8 mouse cellular contexts compared by ENCODE assay signal in the genomic region with DNA sequence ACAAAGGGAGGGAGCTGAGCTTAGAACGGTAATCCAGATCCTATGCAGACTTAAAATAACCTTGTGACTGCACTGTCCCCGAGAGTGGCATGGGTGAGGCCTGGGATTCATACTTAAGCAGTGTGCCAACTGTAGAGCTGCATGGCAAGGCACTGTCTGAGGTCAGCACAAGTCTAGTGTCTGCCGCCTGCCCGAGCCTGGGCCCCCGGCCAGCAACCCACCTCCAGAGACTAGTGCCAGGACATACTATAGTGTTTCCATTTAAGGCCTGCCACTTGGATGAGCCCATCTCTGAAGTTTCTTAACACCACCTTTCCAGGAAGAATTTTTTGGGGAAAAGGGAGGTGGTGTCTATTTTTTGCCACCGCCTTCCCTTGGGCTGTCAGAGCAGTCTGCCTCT. TPM values are rescaled to one million over a fixed set of nuclear protein-coding genes. Genes with fewer than 3 reads are reported as not detected.
DNase-seq lines count a peak whose midpoint lies in the region; ATAC-seq lines count a peak whose summit lies in the region.

No protein-coding gene starts in this region.

- H3K27ac ChIP-seq in kidney, embryonic 15.5 days: peak overlapping the region; percentile 9; the same call in 1 of the 2 replicates
- H3K27ac ChIP-seq in embryonic facial prominence, embryonic 13.5 days: peak overlapping the region; percentile 99; the same call in 1 of the 2 replicates
- H3K27ac ChIP-seq in heart, embryonic 12.5 days (ENCODE audit: poor library complexity, severe bottlenecking): peak overlapping the region; percentile 97
- H3K27ac ChIP-seq in midbrain, embryonic 11.5 days (ENCODE audit: low read depth, low read length): no peak overlapping the region

- no peak for DNase-seq in kidney, postnatal 4 days
- peak; percentile 58 to 79 for DNase-seq in left cerebral cortex, adult 18-20 months (ENCODE audit: low spot score in 2 of 2)
- DNase-seq in midbrain, embryonic 11.5 days (ENCODE audit: low spot score, missing footprints): no peak
- no peak for DNase-seq in urinary bladder, postnatal 4 days (ENCODE audit: low spot score in 2 of 2)

- no peaks in the 10 kb centered on the region for H3K9me3 ChIP-seq in kidney, embryonic 15.5 days (replicated peaks)
- H3K9me3 ChIP-seq in embryonic facial prominence, embryonic 13.5 days: no peaks in the 10 kb centered on the region
- no peaks in the 10 kb centered on the region for H3K9me3 ChIP-seq in heart, embryonic 12.5 days (replicated peaks)
- no peaks in the 10 kb centered on the region for H3K9me3 ChIP-seq in midbrain, embryonic 11.5 days (ENCODE audit: control insufficient read depth, low read length)

- peak overlapping the region; percentile 91 for H3K4me3 ChIP-seq in kidney, embryonic 15.5 days (replicated peaks)
- peak overlapping the region; percentile 89 for H3K4me3 ChIP-seq in embryonic facial prominence, embryonic 13.5 days
- peak overlapping the region; percentile 87 for H3K4me3 ChIP-seq in heart, embryonic 12.5 days
- H3K4me3 ChIP-seq in midbrain, embryonic 11.5 days (ENCODE audit: low read depth, low read length): no peak overlapping the region; the same call in 1 of the 2 replicates

- H3K4me1 ChIP-seq in kidney, embryonic 15.5 days: peaks cover 56% of the 10 kb centered on the region
- H3K4me1 ChIP-seq in embryonic facial prominence, embryonic 13.5 days: peaks cover 49% of the 10 kb centered on the region
- peaks cover 52% of the 10 kb centered on the region for H3K4me1 ChIP-seq in heart, embryonic 12.5 days (replicated peaks)
- peaks cover 20% of the 10 kb centered on the region for H3K4me1 ChIP-seq in midbrain, embryonic 11.5 days (ENCODE audit: control insufficient read depth, insufficient read depth, low read length)

- 0 out of 2 replicates have a peak overlapping the region, but pooled peaks have one; percentile 7 for H3K9ac ChIP-seq in kidney, embryonic 15.5 days
- peak overlapping the region; percentile 90 for H3K9ac ChIP-seq in embryonic facial prominence, embryonic 13.5 days
- peak overlapping the region; percentile 97 for H3K9ac ChIP-seq in heart, embryonic 12.5 days
- H3K9ac ChIP-seq in midbrain, embryonic 11.5 days (ENCODE audit: low read length): no peak overlapping the region

- peak overlapping the region; percentile 68 for H3K4me2 ChIP-seq in kidney, embryonic 15.5 days
- peak overlapping the region; percentile 77 for H3K4me2 ChIP-seq in embryonic facial prominence, embryonic 13.5 days
- H3K4me2 ChIP-seq in heart, embryonic 12.5 days: peak overlapping the region; percentile 75
- H3K4me2 ChIP-seq in midbrain, embryonic 11.5 days: peak overlapping the region; percentile 14

- no peaks in the 10 kb centered on the region for H3K27me3 ChIP-seq in kidney, embryonic 15.5 days
- H3K27me3 ChIP-seq in embryonic facial prominence, embryonic 13.5 days: no peaks in the 10 kb centered on the region
- no peaks in the 10 kb centered on the region for H3K27me3 ChIP-seq in heart, embryonic 12.5 days (replicated peaks)
- H3K27me3 ChIP-seq in midbrain, embryonic 11.5 days (ENCODE audit: control insufficient read depth, insufficient read depth, low read length): no peaks in the 10 kb centered on the region

- 59% methylated on average over 6 of the region's 6 CpGs for WGBS in kidney, embryonic 15.5 days
- 58% methylated on average over 6 of the region's 6 CpGs for WGBS in embryonic facial prominence, embryonic 13.5 days
- WGBS in heart, embryonic 12.5 days: 15% methylated on average over 6 of the region's 6 CpGs
- WGBS in midbrain, embryonic 11.5 days: 64% methylated on average over 6 of the region's 6 CpGs

- no peaks in the 10 kb centered on the region for H3K36me3 ChIP-seq in kidney, embryonic 15.5 days
- H3K36me3 ChIP-seq in embryonic facial prominence, embryonic 13.5 days: no peaks in the 10 kb centered on the region; the same call in 1 of the 2 replicates
- H3K36me3 ChIP-seq in heart, embryonic 12.5 days: no peaks in the 10 kb centered on the region
- no peaks in the 10 kb centered on the region for H3K36me3 ChIP-seq in midbrain, embryonic 11.5 days (ENCODE audit: control insufficient read depth, insufficient read depth, low read length)

- no peak for ATAC-seq in kidney, embryonic 15.5 days (replicated peaks; ENCODE audit: low FRiP score)
- no peak for ATAC-seq in embryonic facial prominence, embryonic 13.5 days (ENCODE audit: insufficient number of reproducible peaks, insufficient read depth, low FRiP score, low TSS enrichment, low read depth)
- no peak for ATAC-seq in heart, embryonic 12.5 days (ENCODE audit: insufficient number of reproducible peaks, low FRiP score)
- no peak for ATAC-seq in midbrain, embryonic 11.5 days (ENCODE audit: low FRiP score)
- ATAC-seq in granulocyte monocyte progenitor cell, adult 5-6 weeks (replicated peaks; ENCODE audit: poor library complexity, severe bottlenecking): no peak

RNA-seq across cellular contexts. Expression of a gene that starts 1.7 kb away (rescaled TPM):
- polyA plus RNA-seq in kidney, embryonic 15.5 days (2015; fragmentation: Nextera tagmentation; extraction: Ambion mirVana): 5.2 and 5.7 TPM in 2 replicates
- 8.9 and 12.0 TPM in 2 replicates for polyA plus RNA-seq in embryonic facial prominence, embryonic 13.5 days (2015; fragmentation: Nextera tagmentation; extraction: Ambion mirVana)
- polyA plus RNA-seq in heart, embryonic 12.5 days (2016; fragmentation: Nextera tagmentation; extraction: Ambion mirVana): 11.6 and 12.0 TPM in 2 replicates
- 10 to 100 TPM; 32.2 to 32.8 TPM for total RNA-seq in left cerebral cortex, adult 18-20 months (2021)
- polyA plus RNA-seq in midbrain, embryonic 11.5 days (2014; fragmentation: Nextera tagmentation; extraction: Ambion mirVana): 4.7 and 4.9 TPM in 2 replicates
- 2.9 and 3.9 TPM in 2 replicates for total RNA-seq in granulocyte monocyte progenitor cell, adult 5-6 weeks (2014; fragmentation: Nextera tagmentation)
- 0.78 and 0.88 TPM in 2 replicates for total RNA-seq in granulocyte monocyte progenitor cell, adult 5-6 weeks (2017)

RNA-seq across cellular contexts. Expression of a gene that starts 1.8 kb away (rescaled TPM):
- 7.7 and 7.8 TPM in 2 replicates for polyA plus RNA-seq in kidney, embryonic 15.5 days (2015; fragmentation: Nextera tagmentation; extraction: Ambion mirVana)
- 11.4 and 14.1 TPM in 2 replicates for polyA plus RNA-seq in embryonic facial prominence, embryonic 13.5 days (2015; fragmentation: Nextera tagmentation; extraction: Ambion mirVana)
- 7.0 and 8.0 TPM in 2 replicates for polyA plus RNA-seq in heart, embryonic 12.5 days (2016; fragmentation: Nextera tagmentation; extraction: Ambion mirVana)
- total RNA-seq in left cerebral cortex, adult 18-20 months (2021): 10 to 100 TPM; 32.6 to 35.2 TPM
- 4.6 and 4.7 TPM in 2 replicates for polyA plus RNA-seq in midbrain, embryonic 11.5 days (2014; fragmentation: Nextera tagmentation; extraction: Ambion mirVana)
- 0.09 TPM in 1 of 2 replicates, not detected in the other for total RNA-seq in granulocyte monocyte progenitor cell, adult 5-6 weeks (2014; fragmentation: Nextera tagmentation)
- not detected in 2 replicates for total RNA-seq in granulocyte monocyte progenitor cell, adult 5-6 weeks (2017)

Comparison
In these comparisons a context has a peak if more than half of its experiments do, and no peak if none do; other contexts are left out.
1. H3K4me2 ChIP-seq: peak in every context shown above with its lines; median percentile 77 in embryonic facial prominence, embryonic 13.5 days; 75 in heart, embryonic 12.5 days; 68 in kidney, embryonic 15.5 days; 14 in midbrain, embryonic 11.5 days.
2. DNase-seq: peak in left cerebral cortex, adult 18-20 months (2 of 2); none in kidney, postnatal 4 days (0 of 2), midbrain, embryonic 11.5 days (single experiment) and urinary bladder, postnatal 4 days (0 of 2).